Mouse (Mus musculus): ENCODE data around the gene Dnah7a. TPM values are rescaled to one million over a fixed set of nuclear protein-coding genes. Genes with fewer than 3 reads are reported as not detected.

Gene Dnah7a
- total and polyA plus RNA-seq, 3 experiments = not detected

DNA sequence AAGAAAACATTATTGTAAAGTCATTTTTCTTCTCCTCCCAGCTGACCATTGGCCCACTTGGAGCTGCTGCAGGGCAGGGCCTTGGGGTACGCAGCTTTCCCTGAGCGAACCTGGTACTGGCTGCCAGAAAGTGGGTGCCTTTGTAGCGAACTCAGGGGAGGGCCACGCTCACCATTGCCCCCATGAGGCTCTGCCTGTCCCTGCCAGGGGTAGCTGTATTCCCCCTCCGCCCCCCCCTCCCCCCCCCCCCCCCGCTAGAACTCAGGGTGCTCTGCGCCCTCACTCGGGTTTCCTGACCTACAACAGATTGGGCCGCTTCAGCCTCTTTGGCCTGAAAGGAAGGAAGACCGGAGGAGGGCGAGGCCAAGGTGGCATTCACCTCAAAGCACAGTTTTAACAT lies 42.0 kb upstream of the Dnah7a start:
- TF ChIP-seq GABPA (IDR thresholded peaks at IDR 0.05; ENCODE audit: low read depth, low read length) (no peak), UBTF (IDR thresholded peaks at IDR 0.05; ENCODE audit: borderline replicate concordance, insufficient read depth, low read depth, low read length) (no peak), TCF12 (IDR thresholded peaks at IDR 0.05; ENCODE audit: low read depth, low read length) (no peak), MYB (IDR thresholded peaks at IDR 0.05; ENCODE audit: low read depth, low read length) (no peak), E2F4 (IDR thresholded peaks at IDR 0.05; ENCODE audit: borderline replicate concordance, low read depth, low read length) (no peak), ZKSCAN1 (IDR thresholded peaks at IDR 0.05; ENCODE audit: low read depth, low read length) (no peak), ZC3H11A (IDR thresholded peaks at IDR 0.05; ENCODE audit: low read depth, low read length) (no peak), KAT2A (conservative IDR thresholded peaks at IDR 0.05; ENCODE audit: low read depth, low read length) (no peak), EP300 (IDR thresholded peaks at IDR 0.05; ENCODE audit: low read depth in 1 of 2, low read length in 2 of 2) (no peak), RAD21 (IDR thresholded peaks at IDR 0.05; ENCODE audit: low read depth, low read length) (no peak), MEF2A (IDR thresholded peaks at IDR 0.05; ENCODE audit: extremely low read depth, insufficient replicate concordance, low read depth, low read length, poor library complexity, severe bottlenecking) (no peak)
- Histone ChIP-seq H3K9me3 (replicated peaks; ENCODE audit: insufficient read depth, low read length) (no peaks in the 10 kb centered on the region), H3K79me2 (ENCODE audit: control insufficient read depth, insufficient read depth, low read length, poor library complexity) (no peaks in the 10 kb centered on the region), H3K27me3 (ENCODE audit: control insufficient read depth in 1 of 2, insufficient read depth in 2 of 2, low read length in 2 of 2) (no peaks in the 10 kb centered on the region), H3K9ac (ENCODE audit: control insufficient read depth, low read depth, low read length, poor library complexity, severe bottlenecking) (no peak overlapping the region), H3K27ac (ENCODE audit: control insufficient read depth, low read depth, low read length) (no peak overlapping the region), H3K4me1 (ENCODE audit: control insufficient read depth in 1 of 2, insufficient read depth in 2 of 2, low read length in 2 of 2) (no peaks in the 10 kb centered on the region), H3K4me3 (ENCODE audit: control insufficient read depth in 1 of 2, insufficient read depth in 1 of 2, low read depth in 2 of 2, low read length in 2 of 2) (no peak overlapping the region), H3K36me3 (ENCODE audit: control insufficient read depth in 1 of 2, insufficient read depth in 2 of 2, low read length in 2 of 2) (no peaks in the 10 kb centered on the region)
- DNase-seq (ENCODE audit: low read depth, low spot score) = no peak

DNA sequence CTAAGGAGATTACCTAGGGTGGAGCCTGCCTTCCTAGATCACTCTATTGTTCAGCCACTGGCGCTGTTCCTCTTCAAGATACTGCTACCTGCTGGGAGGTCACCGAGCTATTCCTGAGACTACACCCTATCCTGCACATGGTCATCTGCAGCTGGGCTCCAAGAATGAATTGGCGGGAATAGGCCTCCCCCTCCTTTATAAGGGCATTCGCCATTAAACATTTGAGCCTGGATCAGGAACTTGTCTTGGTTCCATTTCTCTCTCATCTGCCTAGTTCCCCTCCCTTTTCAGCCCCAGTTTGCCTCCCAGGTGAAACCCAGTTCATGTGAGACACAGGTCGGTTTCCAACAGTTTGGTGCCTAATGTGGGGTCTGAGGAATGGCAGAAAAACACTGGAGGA lies 39.4 kb upstream of the Dnah7a start:
- H3K36me3 ChIP-seq (ENCODE audit: control insufficient read depth in 1 of 2, insufficient read depth in 2 of 2, low read length in 2 of 2) = no peaks in the 10 kb centered on the region
- DNase-seq (ENCODE audit: low read depth, low spot score) = no peak
- TF ChIP-seq TCF12 (IDR thresholded peaks at IDR 0.05; ENCODE audit: low read depth, low read length) (no peak), MXI1 (IDR thresholded peaks at IDR 0.05; ENCODE audit: low read depth, low read length) (no peak), JUND (IDR thresholded peaks at IDR 0.05; ENCODE audit: low read depth, low read length) (no peak), MYB (IDR thresholded peaks at IDR 0.05; ENCODE audit: low read depth, low read length) (no peak), ELF1 (IDR thresholded peaks at IDR 0.05; ENCODE audit: low read depth, low read length) (no peak)

More for the DNA sequence above, 39.4 kb upstream of the Dnah7a start:
- Histone ChIP-seq H3K27me3 (ENCODE audit: control insufficient read depth in 1 of 2, insufficient read depth in 2 of 2, low read length in 2 of 2) (no peaks in the 10 kb centered on the region), H3K9me3 (replicated peaks; ENCODE audit: insufficient read depth, low read length) (no peaks in the 10 kb centered on the region), H3K9ac (ENCODE audit: control insufficient read depth, low read depth, low read length, poor library complexity, severe bottlenecking) (no peak overlapping the region), H3K4me1 (ENCODE audit: control insufficient read depth in 1 of 2, insufficient read depth in 2 of 2, low read length in 2 of 2) (no peaks in the 10 kb centered on the region), H3K27ac (ENCODE audit: control insufficient read depth, low read depth, low read length) (no peak overlapping the region), H3K4me3 (ENCODE audit: control insufficient read depth in 1 of 2, insufficient read depth in 1 of 2, low read depth in 2 of 2, low read length in 2 of 2) (no peak overlapping the region), H3K79me2 (ENCODE audit: control insufficient read depth, insufficient read depth, low read length, poor library complexity) (no peaks in the 10 kb centered on the region)

All from MEL (cell line).